Mouse (Mus musculus) gastrocnemius, postnatal 36 days (tissue): ENCODE measurements around the gene Ablim1. TPM values are rescaled to one million over a fixed set of nuclear protein-coding genes. Genes with fewer than 3 reads are reported as not detected.

Source experiments
- DNase-seq, 2 experiments: peaks; one replicate each; pipeline ENCODE4 v3.0.0; 2022
- intact Hi-C: fragments of 180-260 bp; cut with DNase I; formaldehyde crosslinking; loops from one replicate; pipeline ENCODE4 v1.15.1; 2025
- total RNA-seq, 2 experiments: library from RNA; stranded (reverse); gene quantifications; 2 replicates each; pipeline ENCODE4 v1.2.3; 2021

The Ablim1 gene
- total RNA-seq, 2 experiments from 2014 or later, result 36.3 to 52.0 TPM

GRCm38 (mm10) chr19:57196616-57197015 lies 118.1 kb downstream of the Ablim1 start:
- intact Hi-C loops, result no loop called here
- DNase-seq, result no peak

GRCm38 (mm10) chr19:57195169-57195930 lies 119.4 kb downstream of the Ablim1 start:
- DNase-seq, result no peak
- intact Hi-C loops, result no loop called here

- intact Hi-C loops, result no loop called here
- no peak for DNase-seq
Observed at GRCm38 (mm10) chr19:57193958-57194357, 120.8 kb downstream of the Ablim1 start.

- intact Hi-C loops, result no loop called here
- no peak for DNase-seq
Observed at GRCm38 (mm10) chr19:57193382-57193781, 121.3 kb downstream of the Ablim1 start.

GRCm38 (mm10) chr19:57191109-57191508 lies 123.6 kb downstream of the Ablim1 start:
- no peak for DNase-seq
- intact Hi-C loops, result no loop called here

- intact Hi-C loops, result no loop called here
- no peak for DNase-seq
Observed at GRCm38 (mm10) chr19:57189427-57189826, 125.3 kb downstream of the Ablim1 start.

GRCm38 (mm10) chr19:57188553-57188952 lies 126.2 kb downstream of the Ablim1 start:
- intact Hi-C loops, result no loop called here
- DNase-seq, result no peak

- DNase-seq, result no peak
- intact Hi-C loops, result no loop called here
Observed at GRCm38 (mm10) chr19:57185021-57185420, 129.7 kb downstream of the Ablim1 start.

GRCm38 (mm10) chr19:57182938-57183720 lies 131.6 kb downstream of the Ablim1 start:
- DNase-seq, result no peak
- intact Hi-C loops, result no loop called here

GRCm38 (mm10) chr19:57181852-57182528 lies 132.7 kb downstream of the Ablim1 start:
- intact Hi-C loops, result no loop called here
- DNase-seq, result no peak

- DNase-seq, result no peak
Observed at GRCm38 (mm10) chr19:57181317-57181716, 133.4 kb downstream of the Ablim1 start.

GRCm38 (mm10) chr19:57180908-57181307 lies 133.8 kb downstream of the Ablim1 start:
- intact Hi-C loops, result no loop called here
- no peak for DNase-seq

More at GRCm38 (mm10) chr19:57181317-57181716, 133.4 kb downstream of the Ablim1 start:
- intact Hi-C loops, result no loop called here

- intact Hi-C loops, result no loop called here
- DNase-seq, result no peak
Observed at GRCm38 (mm10) chr19:57180333-57180732, 134.4 kb downstream of the Ablim1 start.

GRCm38 (mm10) chr19:57179269-57179668 lies 135.4 kb downstream of the Ablim1 start:
- no peak for DNase-seq
- intact Hi-C loops, result no loop called here

- intact Hi-C loops, result no loop called here
- no peak for DNase-seq
Observed at GRCm38 (mm10) chr19:57177334-57177733, 137.4 kb downstream of the Ablim1 start.

- intact Hi-C loops, result no loop called here
- DNase-seq, result no peak
Observed at GRCm38 (mm10) chr19:57175077-57175476, 139.6 kb downstream of the Ablim1 start.

- intact Hi-C loops, result no loop called here
Observed at GRCm38 (mm10) chr19:57174541-57174940, 140.2 kb downstream of the Ablim1 start.

GRCm38 (mm10) chr19:57174045-57174444 lies 140.7 kb downstream of the Ablim1 start:
- intact Hi-C loops, result no loop called here

More at GRCm38 (mm10) chr19:57174541-57174940, 140.2 kb downstream of the Ablim1 start:
- no peak for DNase-seq

GRCm38 (mm10) chr19:57172321-57172720 lies 142.4 kb downstream of the Ablim1 start:
- intact Hi-C loops, result no loop called here
- DNase-seq, result no peak

More at GRCm38 (mm10) chr19:57174045-57174444, 140.7 kb downstream of the Ablim1 start:
- DNase-seq, result no peak

GRCm38 (mm10) chr19:57170880-57171279 lies 143.8 kb downstream of the Ablim1 start:
- intact Hi-C loops, result no loop called here
- no peak for DNase-seq

GRCm38 (mm10) chr19:57169485-57169884 lies 145.2 kb downstream of the Ablim1 start:
- intact Hi-C loops, result loop anchor here (10.0 kb wide), 1 partner anchor 85 kb away; no protein-coding TSS in a partner anchor
- DNase-seq, result no peak
